Mouse (Mus musculus) urinary bladder, adult 18-20 months (tissue): ENCODE measurements around the gene Adgrl1.
"Not testable (repeated sequence)": the region's sequence is repeated elsewhere in the genome, so short reads cannot be mapped to it uniquely, and the experiment has no call there.

Source experiments
- DNase-seq, 2 experiments: peaks; one replicate each; pipeline ENCODE4 v3.0.0; 2022; ENCODE audit warnings: low spot score in 2 of 2, mixed read lengths in 2 of 2

Gene Adgrl1

GRCm38 (mm10) chr8:83955106-83955957, 55.4 kb downstream of the Adgrl1 start, which contains the start of the genes Gm10644 and Asf1b:
Gene Gm10644, minus strand, starts transcription at chr8:83955205.
Gene Asf1b, plus strand, starts transcription at chr8:83955507.
- DNase-seq, result peak; percentile 85 to 96

GRCm38 (mm10) chr8:83955958-83956218, 56.0 kb downstream of the Adgrl1 start:
- no peak for DNase-seq

- DNase-seq, result no peak
Observed at GRCm38 (mm10) chr8:83956789-83957188, 56.9 kb downstream of the Adgrl1 start.

GRCm38 (mm10) chr8:83964015-83964765, 64.3 kb downstream of the Adgrl1 start:
- no peak for DNase-seq

- DNase-seq, result no peak
Observed at GRCm38 (mm10) chr8:83967701-83968100, 67.8 kb downstream of the Adgrl1 start.

GRCm38 (mm10) chr8:83971121-83971520, 71.2 kb downstream of the Adgrl1 start:
- no peak for DNase-seq

- no peak for DNase-seq
Observed at GRCm38 (mm10) chr8:83971661-83972060, 71.8 kb downstream of the Adgrl1 start.

- DNase-seq, result peak; percentile 86 to 98
Observed at GRCm38 (mm10) chr8:83972150-83973120, 72.5 kb downstream of the Adgrl1 start, which contains the start of gene Prkaca. Gene Prkaca, plus strand, starts transcription at chr8:83972993.

- DNase-seq, result no peak
Observed at GRCm38 (mm10) chr8:83973161-83974031, 73.5 kb downstream of the Adgrl1 start.

GRCm38 (mm10) chr8:83974521-83974920, 74.6 kb downstream of the Adgrl1 start:
- DNase-seq, result no peak

- DNase-seq, result no peak
Observed at GRCm38 (mm10) chr8:83976101-83976630, 76.3 kb downstream of the Adgrl1 start.

GRCm38 (mm10) chr8:83976779-83977350, 77.0 kb downstream of the Adgrl1 start:
- no peak for DNase-seq

- no peak for DNase-seq
Observed at GRCm38 (mm10) chr8:83977646-83978045, 77.7 kb downstream of the Adgrl1 start.

- no peak for DNase-seq
Observed at GRCm38 (mm10) chr8:83978200-83978599, 78.3 kb downstream of the Adgrl1 start.

GRCm38 (mm10) chr8:83980250-83980649, 80.3 kb downstream of the Adgrl1 start:
- DNase-seq, result no peak

GRCm38 (mm10) chr8:83980845-83981244, 80.9 kb downstream of the Adgrl1 start:
- no peak for DNase-seq

- DNase-seq, result no peak
Observed at GRCm38 (mm10) chr8:83981533-83981932, 81.6 kb downstream of the Adgrl1 start.

- no peak for DNase-seq
Observed at GRCm38 (mm10) chr8:83982449-83982848, 82.5 kb downstream of the Adgrl1 start.

- DNase-seq, result not testable (repeated sequence)
Observed at GRCm38 (mm10) chr8:83983222-83983621, 83.3 kb downstream of the Adgrl1 start.

GRCm38 (mm10) chr8:83989243-83989642, 89.3 kb downstream of the Adgrl1 start:
- DNase-seq, result no peak
